27 mouse cellular contexts compared by ENCODE assay signal in the genomic region with DNA sequence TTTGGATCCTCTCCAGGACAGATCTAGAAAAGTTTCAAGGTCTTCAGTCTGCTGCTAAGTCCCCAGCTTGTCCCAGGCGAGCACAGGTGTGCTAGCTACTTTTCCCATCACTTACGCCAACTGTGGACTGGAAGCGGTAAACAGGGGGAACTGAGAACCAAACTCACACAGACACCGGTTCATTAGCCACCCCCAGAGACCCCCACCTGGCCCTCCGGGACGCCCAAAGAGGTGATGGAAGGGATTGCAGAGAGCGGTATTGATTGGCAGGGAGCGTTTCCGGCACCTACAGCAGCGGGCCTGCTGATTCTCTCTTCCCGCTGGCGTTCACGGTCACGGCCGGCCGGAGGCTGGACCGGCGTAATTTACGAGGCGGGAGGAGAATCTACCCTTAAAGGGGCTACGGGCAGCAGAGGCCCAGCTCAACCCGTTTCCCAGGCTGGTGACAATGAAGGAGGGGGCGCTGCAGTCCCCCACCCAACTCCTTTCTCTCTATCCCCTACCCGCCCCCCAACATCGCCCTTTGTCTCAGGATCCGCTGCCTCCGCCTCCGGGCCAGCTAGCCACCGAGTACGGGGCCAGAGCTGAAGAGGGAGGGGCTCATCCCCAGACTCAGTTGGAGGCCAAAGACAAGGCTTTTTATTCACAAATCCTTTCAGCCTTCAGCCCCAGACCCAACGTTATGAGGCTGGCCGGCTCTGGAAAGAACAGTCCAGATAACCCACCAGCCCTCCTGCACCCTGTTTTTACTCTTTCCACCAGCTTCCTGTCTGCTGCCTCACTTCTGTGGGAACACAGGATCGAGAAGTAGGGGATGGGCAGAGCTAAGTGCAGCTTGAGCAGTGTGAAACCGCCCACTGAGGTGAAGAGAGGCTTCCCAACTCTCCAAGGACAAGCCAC. TPM values are rescaled to one million over a fixed set of nuclear protein-coding genes. Genes with fewer than 3 reads are reported as not detected.
DNase-seq lines count a peak whose midpoint lies in the region; ATAC-seq lines count a peak whose summit lies in the region.
"Had no signal": no experiment of that assay in that cellular context is flagged by ENCODE, and none has a peak within 500 bp of the region (broad histone marks: within the 10 kb centered on the region; RNA-seq: fewer than 3 reads in every experiment).

No protein-coding gene starts in this region.

- no peak for ATAC-seq in heart, embryonic 11.5 days (replicated peaks; ENCODE audit: insufficient number of reproducible peaks, low FRiP score, low TSS enrichment)
- ATAC-seq in neural tube, embryonic 11.5 days (ENCODE audit: insufficient read depth, low FRiP score, low TSS enrichment): peak; percentile 56; the same call in 1 of the 2 replicates
- no peak for ATAC-seq in limb, embryonic 13.5 days (ENCODE audit: low FRiP score, low read depth)
- no peak for ATAC-seq in liver, embryonic 11.5 days (replicated peaks; ENCODE audit: low FRiP score)
- no peak for ATAC-seq in megakaryocyte-erythroid progenitor cell, adult 5-6 weeks (replicated peaks; ENCODE audit: low FRiP score, low TSS enrichment, poor library complexity, severe bottlenecking)
- ATAC-seq: forebrain, postnatal 0 days; hindbrain, embryonic 16.5 days; lung, postnatal 0 days had no signal

- no peaks in the 10 kb centered on the region for H3K4me1 ChIP-seq in heart, embryonic 11.5 days (ENCODE audit: control insufficient read depth, insufficient read depth, low read length)
- no peaks in the 10 kb centered on the region for H3K4me1 ChIP-seq in neural tube, embryonic 11.5 days (ENCODE audit: control insufficient read depth, insufficient read depth, low read length)
- H3K4me1 ChIP-seq in limb, embryonic 13.5 days: peaks cover 16% of the 10 kb centered on the region; the same call in 1 of the 2 replicates
- H3K4me1 ChIP-seq in liver, embryonic 11.5 days (replicated peaks; ENCODE audit: control insufficient read depth, insufficient read depth, low read length): no peaks in the 10 kb centered on the region

- H3K4me3 ChIP-seq in heart, embryonic 11.5 days (ENCODE audit: low read depth, low read length): no peak overlapping the region
- H3K4me3 ChIP-seq in neural tube, embryonic 11.5 days (ENCODE audit: low read depth, low read length): peak overlapping the region; percentile 23
- H3K4me3 ChIP-seq in limb, embryonic 13.5 days: peak overlapping the region; percentile 29
- H3K4me3 ChIP-seq in liver, embryonic 11.5 days (ENCODE audit: low read depth, low read length): no peak overlapping the region
- H3K4me3 ChIP-seq: embryonic facial prominence, embryonic 13.5 days; heart, embryonic 15.5 days; midbrain, embryonic 12.5 days had no signal

- H3K9me3 ChIP-seq in heart, embryonic 11.5 days (replicated peaks; ENCODE audit: control insufficient read depth, low read length): no peaks in the 10 kb centered on the region
- no peaks in the 10 kb centered on the region for H3K9me3 ChIP-seq in neural tube, embryonic 11.5 days (ENCODE audit: control insufficient read depth, low read length)
- H3K9me3 ChIP-seq in limb, embryonic 13.5 days: no peaks in the 10 kb centered on the region
- no peaks in the 10 kb centered on the region for H3K9me3 ChIP-seq in liver, embryonic 11.5 days (ENCODE audit: control insufficient read depth, low read length)
- H3K9me3 ChIP-seq: embryonic facial prominence, embryonic 13.5 days; heart, embryonic 15.5 days; midbrain, embryonic 12.5 days had no signal

- H3K27ac ChIP-seq in heart, embryonic 11.5 days (ENCODE audit: low read depth, low read length): no peak overlapping the region
- 0 out of 2 replicates have a peak overlapping the region, but pooled peaks have one; percentile 4 for H3K27ac ChIP-seq in neural tube, embryonic 11.5 days (ENCODE audit: low read depth, low read length)
- no peak overlapping the region for H3K27ac ChIP-seq in limb, embryonic 13.5 days
- H3K27ac ChIP-seq in liver, embryonic 11.5 days (ENCODE audit: low read depth, low read length): no peak overlapping the region
- H3K27ac ChIP-seq: embryonic facial prominence, embryonic 13.5 days; heart, embryonic 15.5 days; midbrain, embryonic 12.5 days; stomach, postnatal 0 days had no signal

- under 1% methylated on average over 34 of the region's 34 CpGs for WGBS in heart, embryonic 11.5 days (ENCODE audit: insufficient replicate concordance)
- 2% methylated on average over 34 of the region's 34 CpGs for WGBS in neural tube, embryonic 11.5 days
- 3% methylated on average over 33 of the region's 34 CpGs for WGBS in limb, embryonic 13.5 days
- 3% methylated on average over 33 of the region's 34 CpGs for WGBS in liver, embryonic 11.5 days

- H3K4me2 ChIP-seq in heart, embryonic 11.5 days: peak overlapping the region; percentile 6; the same call in 1 of the 2 replicates
- H3K4me2 ChIP-seq in neural tube, embryonic 11.5 days (ENCODE audit: low read depth): peak overlapping the region; percentile 30
- H3K4me2 ChIP-seq in limb, embryonic 13.5 days (replicated peaks): peak overlapping the region; percentile 49
- no peak overlapping the region for H3K4me2 ChIP-seq in liver, embryonic 11.5 days
- H3K4me2 ChIP-seq: embryonic facial prominence, embryonic 13.5 days; heart, embryonic 15.5 days; midbrain, embryonic 12.5 days had no signal

- H3K36me3 ChIP-seq in heart, embryonic 11.5 days (ENCODE audit: control insufficient read depth, insufficient read depth, low read length): no peaks in the 10 kb centered on the region
- no peaks in the 10 kb centered on the region for H3K36me3 ChIP-seq in neural tube, embryonic 11.5 days (ENCODE audit: control insufficient read depth, insufficient read depth, low read length)
- H3K36me3 ChIP-seq in limb, embryonic 13.5 days: no peaks in the 10 kb centered on the region
- H3K36me3 ChIP-seq in liver, embryonic 11.5 days (ENCODE audit: control insufficient read depth, insufficient read depth, low read length): no peaks in the 10 kb centered on the region
- H3K36me3 ChIP-seq: embryonic facial prominence, embryonic 13.5 days; heart, embryonic 15.5 days; midbrain, embryonic 12.5 days had no signal

- H3K9ac ChIP-seq in heart, embryonic 11.5 days (ENCODE audit: low read depth, low read length): no peak overlapping the region
- H3K9ac ChIP-seq in neural tube, embryonic 11.5 days (ENCODE audit: low read length): no peak overlapping the region
- peak overlapping the region; percentile 31; the same call in 1 of the 2 replicates for H3K9ac ChIP-seq in limb, embryonic 13.5 days
- no peak overlapping the region for H3K9ac ChIP-seq in liver, embryonic 11.5 days (ENCODE audit: low read depth, low read length)
- H3K9ac ChIP-seq: embryonic facial prominence, embryonic 13.5 days; forebrain, postnatal 0 days; heart, embryonic 15.5 days; midbrain, embryonic 12.5 days had no signal

- H3K27me3 ChIP-seq in heart, embryonic 11.5 days (ENCODE audit: control insufficient read depth, insufficient read depth, low read length): peaks cover 99% of the 10 kb centered on the region
- H3K27me3 ChIP-seq in neural tube, embryonic 11.5 days (ENCODE audit: control insufficient read depth, insufficient read depth, low read length): peaks cover 99% of the 10 kb centered on the region
- peaks cover 98% of the 10 kb centered on the region for H3K27me3 ChIP-seq in limb, embryonic 13.5 days
- H3K27me3 ChIP-seq in liver, embryonic 11.5 days (replicated peaks; ENCODE audit: control insufficient read depth, insufficient read depth, low read length): peaks cover 98% of the 10 kb centered on the region

- no peak for DNase-seq in heart, postnatal 4 days
- DNase-seq in neural tube, embryonic 11.5 days (ENCODE audit: low spot score): no peak
- no peak for DNase-seq in neural tube, embryonic 10.5 days (ENCODE audit: extremely low spot score, low spot score)
- DNase-seq in testis, postnatal 10 days (ENCODE audit: low spot score): no peak
- no peak for DNase-seq in liver, embryonic 11.5 days (ENCODE audit: low spot score)
- DNase-seq: adrenal gland, adult 8-10 months; cerebellum, adult 9-10 months; forebrain, postnatal 0 days; heart, adult 18-20 months; kidney, postnatal 14 days; left cerebral cortex, postnatal 4 days; right cerebral cortex, postnatal 4 days had no signal

RNA-seq across cellular contexts. Expression of a gene that starts 2.9 kb away (rescaled TPM):
- polyA plus RNA-seq in heart, embryonic 11.5 days (2014; fragmentation: Nextera tagmentation; extraction: Ambion mirVana): not detected in 2 replicates
- total RNA-seq in heart, postnatal 4 days (2021): not detected
- 3.0 and 4.6 TPM in 2 replicates for polyA plus RNA-seq in neural tube, embryonic 11.5 days (2014; fragmentation: Nextera tagmentation; extraction: Ambion mirVana)
- 2.8 and 3.1 TPM in 2 replicates for polyA plus RNA-seq in limb, embryonic 13.5 days (2015; fragmentation: Nextera tagmentation; extraction: Ambion mirVana)
- not detected in 2 replicates for polyA plus RNA-seq in liver, embryonic 11.5 days (2014; fragmentation: Nextera tagmentation; extraction: Ambion mirVana)
- total RNA-seq in megakaryocyte-erythroid progenitor cell, adult 5-6 weeks (2014; fragmentation: Nextera tagmentation): not detected in 2 replicates
- not detected in 2 replicates for total RNA-seq in megakaryocyte-erythroid progenitor cell, adult 5-6 weeks (2017)
- total RNA-seq: adrenal gland, adult 8-10 months; CH12.LX; forebrain, postnatal 0 days; gastrocnemius, adult 18-20 months; heart, adult 18-20 months; hematopoietic stem cell, adult 5-6 weeks; layer of hippocampus, adult 8-10 months; left cerebral cortex, adult 18-20 months; left cerebral cortex, postnatal 4 days had no signal
- polyA plus RNA-seq: embryonic facial prominence, embryonic 13.5 days; forebrain, postnatal 0 days; heart, embryonic 15.5 days; hindbrain, embryonic 16.5 days; liver, embryonic 16.5 days; lung, postnatal 0 days; midbrain, embryonic 12.5 days; stomach, postnatal 0 days had no signal

RNA-seq across cellular contexts. Expression of a gene that starts 14.7 kb away (rescaled TPM):
- not detected in 2 replicates for polyA plus RNA-seq in heart, embryonic 11.5 days (2014; fragmentation: Nextera tagmentation; extraction: Ambion mirVana)
- total RNA-seq in heart, postnatal 4 days (2021): not detected
- 1.9 and 2.0 TPM in 2 replicates for polyA plus RNA-seq in neural tube, embryonic 11.5 days (2014; fragmentation: Nextera tagmentation; extraction: Ambion mirVana)
- 2.1 and 2.6 TPM in 2 replicates for polyA plus RNA-seq in limb, embryonic 13.5 days (2015; fragmentation: Nextera tagmentation; extraction: Ambion mirVana)
- polyA plus RNA-seq in liver, embryonic 11.5 days (2014; fragmentation: Nextera tagmentation; extraction: Ambion mirVana): not detected in 2 replicates
- not detected in 2 replicates for total RNA-seq in megakaryocyte-erythroid progenitor cell, adult 5-6 weeks (2014; fragmentation: Nextera tagmentation)
- not detected in 2 replicates for total RNA-seq in megakaryocyte-erythroid progenitor cell, adult 5-6 weeks (2017)
- total RNA-seq: adrenal gland, adult 8-10 months; CH12.LX; forebrain, postnatal 0 days; heart, adult 18-20 months; hematopoietic stem cell, adult 5-6 weeks; layer of hippocampus, adult 8-10 months; left cerebral cortex, adult 18-20 months; left cerebral cortex, postnatal 4 days had no signal
- polyA plus RNA-seq: embryonic facial prominence, embryonic 13.5 days; forebrain, postnatal 0 days; heart, embryonic 15.5 days; hindbrain, embryonic 16.5 days; liver, embryonic 16.5 days; lung, postnatal 0 days; midbrain, embryonic 12.5 days; stomach, postnatal 0 days had no signal

RNA-seq across cellular contexts. Expression of a gene that starts 18.6 kb away (rescaled TPM):
- not detected in 2 replicates for polyA plus RNA-seq in heart, embryonic 11.5 days (2014; fragmentation: Nextera tagmentation; extraction: Ambion mirVana)
- not detected for total RNA-seq in heart, postnatal 4 days (2021)
- polyA plus RNA-seq in neural tube, embryonic 11.5 days (2014; fragmentation: Nextera tagmentation; extraction: Ambion mirVana): 2.4 and 4.5 TPM in 2 replicates
- 2.9 and 3.8 TPM in 2 replicates for polyA plus RNA-seq in limb, embryonic 13.5 days (2015; fragmentation: Nextera tagmentation; extraction: Ambion mirVana)
- not detected in 2 replicates for polyA plus RNA-seq in liver, embryonic 11.5 days (2014; fragmentation: Nextera tagmentation; extraction: Ambion mirVana)
- total RNA-seq in megakaryocyte-erythroid progenitor cell, adult 5-6 weeks (2014; fragmentation: Nextera tagmentation): not detected in 2 replicates
- total RNA-seq in megakaryocyte-erythroid progenitor cell, adult 5-6 weeks (2017): not detected in 2 replicates
- total RNA-seq: adrenal gland, adult 8-10 months; CH12.LX; forebrain, postnatal 0 days; gastrocnemius, adult 18-20 months; heart, adult 18-20 months; hematopoietic stem cell, adult 5-6 weeks; layer of hippocampus, adult 8-10 months; left cerebral cortex, adult 18-20 months; left cerebral cortex, postnatal 4 days had no signal
- polyA plus RNA-seq: forebrain, postnatal 0 days; heart, embryonic 15.5 days; hindbrain, embryonic 16.5 days; liver, embryonic 16.5 days; lung, postnatal 0 days; stomach, postnatal 0 days had no signal

RNA-seq across cellular contexts. Expression of a gene that starts 27.1 kb away (rescaled TPM):
- polyA plus RNA-seq in heart, embryonic 11.5 days (2014; fragmentation: Nextera tagmentation; extraction: Ambion mirVana): 0.10 and 0.18 TPM in 2 replicates
- not detected for total RNA-seq in heart, postnatal 4 days (2021)
- 58.3 and 60.4 TPM in 2 replicates for polyA plus RNA-seq in neural tube, embryonic 11.5 days (2014; fragmentation: Nextera tagmentation; extraction: Ambion mirVana)
- polyA plus RNA-seq in limb, embryonic 13.5 days (2015; fragmentation: Nextera tagmentation; extraction: Ambion mirVana): 11.0 and 11.3 TPM in 2 replicates
- 0.18 and 0.43 TPM in 2 replicates for polyA plus RNA-seq in liver, embryonic 11.5 days (2014; fragmentation: Nextera tagmentation; extraction: Ambion mirVana)
- total RNA-seq in megakaryocyte-erythroid progenitor cell, adult 5-6 weeks (2014; fragmentation: Nextera tagmentation): not detected in 2 replicates
- not detected in 2 replicates for total RNA-seq in megakaryocyte-erythroid progenitor cell, adult 5-6 weeks (2017)
- total RNA-seq: CH12.LX; forebrain, postnatal 0 days; heart, adult 18-20 months; hematopoietic stem cell, adult 5-6 weeks; layer of hippocampus, adult 8-10 months; left cerebral cortex, adult 18-20 months; left cerebral cortex, postnatal 4 days had no signal
- polyA plus RNA-seq: forebrain, postnatal 0 days; heart, embryonic 15.5 days; hindbrain, embryonic 16.5 days; liver, embryonic 16.5 days; lung, postnatal 0 days; midbrain, embryonic 12.5 days; stomach, postnatal 0 days had no signal

RNA-seq across cellular contexts. Expression of a gene that starts 27.7 kb away (rescaled TPM):
- 1.7 TPM in 2 replicates for polyA plus RNA-seq in heart, embryonic 11.5 days (2014; fragmentation: Nextera tagmentation; extraction: Ambion mirVana)
- not detected for total RNA-seq in heart, postnatal 4 days (2021)
- 36.3 and 37.3 TPM in 2 replicates for polyA plus RNA-seq in neural tube, embryonic 11.5 days (2014; fragmentation: Nextera tagmentation; extraction: Ambion mirVana)
- polyA plus RNA-seq in limb, embryonic 13.5 days (2015; fragmentation: Nextera tagmentation; extraction: Ambion mirVana): 5.2 and 6.7 TPM in 2 replicates
- 4.1 and 5.3 TPM in 2 replicates for polyA plus RNA-seq in liver, embryonic 11.5 days (2014; fragmentation: Nextera tagmentation; extraction: Ambion mirVana)
- not detected in 2 replicates for total RNA-seq in megakaryocyte-erythroid progenitor cell, adult 5-6 weeks (2014; fragmentation: Nextera tagmentation)
- total RNA-seq in megakaryocyte-erythroid progenitor cell, adult 5-6 weeks (2017): not detected in 2 replicates
- total RNA-seq: forebrain, postnatal 0 days; hematopoietic stem cell, adult 5-6 weeks; layer of hippocampus, adult 8-10 months; left cerebral cortex, adult 18-20 months; left cerebral cortex, postnatal 4 days had no signal
- polyA plus RNA-seq: forebrain, postnatal 0 days; lung, postnatal 0 days; midbrain, embryonic 12.5 days had no signal

Comparison
In these comparisons a context has a peak if more than half of its experiments do, and no peak if none do; other contexts are left out.
1. H3K4me3 ChIP-seq: peak in neural tube, embryonic 11.5 days (single experiment) and limb, embryonic 13.5 days (single experiment); none in heart, embryonic 11.5 days (single experiment) and liver, embryonic 11.5 days (single experiment).